7 mouse cellular contexts compared by ENCODE assay signal in the genomic region with DNA sequence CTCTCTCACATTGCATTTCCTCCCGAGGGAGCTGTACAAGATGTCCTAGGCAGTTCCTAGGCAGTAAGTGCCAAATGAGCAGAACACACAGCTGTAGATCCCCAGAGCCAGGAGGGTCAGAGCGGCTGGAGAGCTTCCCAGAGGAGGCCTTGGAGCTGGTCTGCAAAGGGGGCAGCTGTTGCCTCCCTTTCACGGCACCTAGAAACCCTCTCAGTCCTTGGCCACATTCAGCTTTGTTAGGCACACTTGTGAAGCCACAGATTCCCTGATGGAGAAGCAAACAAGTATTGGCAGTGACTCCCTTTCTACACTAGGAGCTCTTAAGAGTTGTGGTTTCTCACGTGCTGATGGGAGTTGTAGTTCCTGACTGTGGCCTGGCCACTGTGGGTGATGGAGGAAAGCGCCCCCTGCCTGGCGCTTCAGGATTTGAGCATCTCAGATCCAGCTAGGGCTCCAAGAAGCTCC. TPM values are rescaled to one million over a fixed set of nuclear protein-coding genes. Genes with fewer than 3 reads are reported as not detected.
DNase-seq lines count a peak whose midpoint lies in the region; ATAC-seq and TF ChIP-seq lines count a peak whose summit lies in the region.

No protein-coding gene starts in this region.

- H3K4me2 ChIP-seq in limb, embryonic 11.5 days (ENCODE audit: low read depth, severe bottlenecking) = no peak overlapping the region
- H3K4me2 ChIP-seq in midbrain, embryonic 14.5 days (ENCODE audit: low read length) = peak overlapping the region; percentile 20; the same call in 1 of the 2 replicates

- peaks cover 5% of the 10 kb centered on the region; the same call in 1 of the 2 replicates for H3K4me1 ChIP-seq in heart, adult 2 months (ENCODE audit: control insufficient read depth, insufficient read depth, low read length)
- H3K4me1 ChIP-seq in kidney, adult 2 months (ENCODE audit: control insufficient read depth, insufficient read depth, low read length) = no peaks in the 10 kb centered on the region
- 0 out of 2 replicates have a peak, but pooled peaks cover 3% of the 10 kb centered on the region for H3K4me1 ChIP-seq in limb, embryonic 11.5 days (ENCODE audit: control insufficient read depth, insufficient read depth, low read length)
- peaks cover 67% of the 10 kb centered on the region for H3K4me1 ChIP-seq in midbrain, embryonic 14.5 days (ENCODE audit: control insufficient read depth, insufficient read depth, low read length)

- peak overlapping the region; percentile 38 for H3K27ac ChIP-seq in heart, adult 2 months
- H3K27ac ChIP-seq in kidney, adult 2 months (ENCODE audit: insufficient read depth, low read depth, low read length) = peak overlapping the region; percentile 26; the same call in 1 of the 2 replicates
- H3K27ac ChIP-seq in limb, embryonic 11.5 days (replicated peaks; ENCODE audit: low read depth, low read length) = no peak overlapping the region
- peak overlapping the region; percentile 86 for H3K27ac ChIP-seq in midbrain, embryonic 14.5 days (replicated peaks; ENCODE audit: low read depth, low read length)

- H3K27me3 ChIP-seq in heart, adult 2 months (ENCODE audit: control insufficient read depth, insufficient read depth, low read length) = no peaks in the 10 kb centered on the region
- no peaks in the 10 kb centered on the region for H3K27me3 ChIP-seq in kidney, adult 2 months (replicated peaks; ENCODE audit: control insufficient read depth, insufficient read depth, low read length)
- 0 out of 2 replicates have a peak, but pooled peaks cover 6% of the 10 kb centered on the region for H3K27me3 ChIP-seq in limb, embryonic 11.5 days (ENCODE audit: control insufficient read depth, insufficient read depth, low read length)
- no peaks in the 10 kb centered on the region for H3K27me3 ChIP-seq in midbrain, embryonic 14.5 days (ENCODE audit: control insufficient read depth, insufficient read depth, low read length)

- intact Hi-C loops in heart, adult 2 months (cut with DNase I) = loop anchor here (1.0 kb wide), 2 partner anchors 34 to 51 kb away; a partner anchor contains a TSS

- peak; percentile 70 for DNase-seq in adrenal gland, adult 8-10 months
- DNase-seq in embryo, embryonic 9.5 days (ENCODE audit: extremely low spot score) = peak; percentile 76
- peak; percentile 78 to 84 for DNase-seq in heart, adult 2 months
- DNase-seq in kidney, adult 2 months = peak; percentile 89
- peak; percentile 80 for DNase-seq in limb, embryonic 11.5 days (ENCODE audit: low spot score)
- DNase-seq in midbrain, embryonic 14.5 days = peak; percentile 89
- DNase-seq in spleen, adult 12 weeks (ENCODE audit: low spot score) = peak; percentile 13

- no peaks in the 10 kb centered on the region for H3K36me3 ChIP-seq in heart, adult 2 months (ENCODE audit: control insufficient read depth, insufficient read depth, low read length)
- no peaks in the 10 kb centered on the region for H3K36me3 ChIP-seq in kidney, adult 2 months (ENCODE audit: control insufficient read depth, insufficient read depth, low read length)
- H3K36me3 ChIP-seq in limb, embryonic 11.5 days (ENCODE audit: control insufficient read depth, insufficient read depth, low read length) = no peaks in the 10 kb centered on the region
- peaks cover 13% of the 10 kb centered on the region for H3K36me3 ChIP-seq in midbrain, embryonic 14.5 days (ENCODE audit: control insufficient read depth, insufficient read depth, low read length)

- peak; percentile 65; the same call in 1 of the 2 replicates for ATAC-seq in limb, embryonic 11.5 days (ENCODE audit: insufficient number of reproducible peaks, low FRiP score, low TSS enrichment, low read depth)
- ATAC-seq in midbrain, embryonic 14.5 days (ENCODE audit: low FRiP score, low TSS enrichment) = peak; percentile 70; the same call in 1 of the 2 replicates

- no peak for TF ChIP-seq POLR2A in heart, adult 2 months (IDR thresholded peaks at IDR 0.05; ENCODE audit: insufficient read depth, low read depth, low read length)
- TF ChIP-seq POLR2A in kidney, adult 2 months (IDR thresholded peaks at IDR 0.05; ENCODE audit: low read depth, low read length) = no peak

- H3K9me3 ChIP-seq in limb, embryonic 11.5 days (ENCODE audit: control insufficient read depth, low read length) = no peaks in the 10 kb centered on the region
- no peaks in the 10 kb centered on the region for H3K9me3 ChIP-seq in midbrain, embryonic 14.5 days (ENCODE audit: control insufficient read depth, low read length)

- no peak overlapping the region for H3K9ac ChIP-seq in heart, adult 2 months (ENCODE audit: low read depth, low read length)
- H3K9ac ChIP-seq in limb, embryonic 11.5 days (ENCODE audit: low read length) = no peak overlapping the region
- no peak overlapping the region; the same call in 1 of the 2 replicates for H3K9ac ChIP-seq in midbrain, embryonic 14.5 days (replicated peaks; ENCODE audit: low read length)

- 22% methylated on average over 6 of the region's 6 CpGs for WGBS in heart, adult 2 months
- WGBS in kidney, adult 2 months = 31% methylated on average over 6 of the region's 6 CpGs
- 28% methylated on average over 6 of the region's 6 CpGs for WGBS in limb, embryonic 11.5 days
- WGBS in midbrain, embryonic 14.5 days = 16% methylated on average over 6 of the region's 6 CpGs

- peak; percentile 89 for TF ChIP-seq CTCF in heart, adult 2 months (IDR thresholded peaks at IDR 0.05)
- peak; percentile 83 for TF ChIP-seq CTCF in kidney, adult 2 months (conservative IDR thresholded peaks at IDR 0.05; ENCODE audit: insufficient read depth, insufficient read length, low read depth, low read length)

- H3K79me2 ChIP-seq in heart, adult 2 months (replicated peaks; ENCODE audit: control insufficient read depth, insufficient read depth, low read length) = no peaks in the 10 kb centered on the region

- no peak overlapping the region for H3K4me3 ChIP-seq in heart, adult 2 months
- H3K4me3 ChIP-seq in kidney, adult 2 months (ENCODE audit: insufficient read depth, low read depth, low read length) = no peak overlapping the region
- no peak overlapping the region for H3K4me3 ChIP-seq in limb, embryonic 11.5 days (ENCODE audit: low read depth, low read length)
- no peak overlapping the region for H3K4me3 ChIP-seq in midbrain, embryonic 14.5 days (replicated peaks; ENCODE audit: low read depth, low read length)

- TF ChIP-seq EP300 in heart, adult 2 months (IDR thresholded peaks at IDR 0.05; ENCODE audit: insufficient read depth, low read depth, low read length) = 0 out of 2 replicates have a peak, but pooled peaks have one; percentile 8

RNA-seq across cellular contexts. Expression of a gene that starts 33.5 kb away (rescaled TPM):
- total RNA-seq in adrenal gland, adult 8-10 months (2022) = 10 to 100 TPM in 3 of 4 experiments, 1 to 10 TPM in 1; 8.8 to 12.5 (median 11.5) TPM
- total RNA-seq in heart, adult 2 months (2021) = 1 to 10 TPM; 4.5 to 5.2 TPM
- 3.4 TPM in 2 replicates for polyA plus RNA-seq in heart, adult 2 months (2012; rRNA removed)
- polyA plus RNA-seq in kidney, adult 2 months (2012; rRNA removed) = 5.9 and 6.4 TPM in 2 replicates
- 0.48 and 1.1 TPM in 2 replicates for polyA plus RNA-seq in limb, embryonic 11.5 days (2014; fragmentation: Nextera tagmentation; extraction: Ambion mirVana)
- polyA plus RNA-seq in midbrain, embryonic 14.5 days (2014; fragmentation: Nextera tagmentation; extraction: Ambion mirVana) = 54.1 and 105 TPM in 2 replicates

RNA-seq across cellular contexts. Expression of a gene that starts 52.9 kb away (rescaled TPM):
- 10 to 100 TPM; 31.5 to 52.2 (median 34.5) TPM for total RNA-seq in adrenal gland, adult 8-10 months (2022)
- total RNA-seq in heart, adult 2 months (2021) = 10 to 100 TPM; 43.3 to 48.0 TPM
- 90.1 and 97.2 TPM in 2 replicates for polyA plus RNA-seq in heart, adult 2 months (2012; rRNA removed)
- polyA plus RNA-seq in kidney, adult 2 months (2012; rRNA removed) = 76.8 and 90.0 TPM in 2 replicates
- polyA plus RNA-seq in limb, embryonic 11.5 days (2014; fragmentation: Nextera tagmentation; extraction: Ambion mirVana) = 12.8 and 15.0 TPM in 2 replicates
- polyA plus RNA-seq in midbrain, embryonic 14.5 days (2014; fragmentation: Nextera tagmentation; extraction: Ambion mirVana) = 32.9 and 58.5 TPM in 2 replicates

Comparison
In these comparisons a context has a peak if more than half of its experiments do, and no peak if none do; other contexts are left out.
1. DNase-seq: peak in every context shown above with its lines; median percentile 89 in kidney, adult 2 months; 89 in midbrain, embryonic 14.5 days; 81 in heart, adult 2 months; 80 in limb, embryonic 11.5 days; 76 in embryo, embryonic 9.5 days; 70 in adrenal gland, adult 8-10 months; 13 in spleen, adult 12 weeks.